Mouse (Mus musculus) kidney, adult 2 months (tissue): ENCODE measurements around the gene Mapk8ip1. TPM values are rescaled to one million over a fixed set of nuclear protein-coding genes. Genes with fewer than 3 reads are reported as not detected.
A peak's percentile ranks its signal among the peaks of the same experiment; 100 is the strongest.

Experiments
- DNase-seq: peaks from one replicate; pipeline ENCODE4 v3.0.0; 2021
- H3K27ac ChIP-seq: fragments of 200-500 bp; 2 replicates; pipeline ENCODE4 v1.5.1; 2012; ENCODE audit warnings: low read depth, low read length, control low read depth, inconsistent platforms; ENCODE audit not compliant: insufficient read depth
- H3K27me3 ChIP-seq: fragments of 200-500 bp; replicated peaks from 2 replicates; pipeline ENCODE4 v1.6.1; 2012; ENCODE audit warnings: mild to moderate bottlenecking, moderate library complexity, low read length, inconsistent platforms; ENCODE audit not compliant: control insufficient read depth, insufficient read depth
- H3K36me3 ChIP-seq: fragments of 200-500 bp; 2 replicates; pipeline ENCODE4 v1.6.1; 2012; ENCODE audit warnings: mild to moderate bottlenecking, moderate library complexity, low read length, inconsistent platforms; ENCODE audit not compliant: control insufficient read depth, insufficient read depth
- H3K4me1 ChIP-seq: fragments of 200-500 bp; 2 replicates; pipeline ENCODE4 v1.6.1; 2011; ENCODE audit warnings: low read length; ENCODE audit not compliant: control insufficient read depth, insufficient read depth
- H3K4me3 ChIP-seq: fragments of 200-500 bp; 2 replicates; pipeline ENCODE4 v1.5.1; 2011; ENCODE audit warnings: mild to moderate bottlenecking, low read depth, low read length, control low read depth; ENCODE audit not compliant: insufficient read depth
- CTCF ChIP-seq: fragments of 200-500 bp; conservative IDR thresholded peaks from 2 replicates; pipeline ENCODE4 v1.5.1; 2011; ENCODE audit warnings: low read depth, mild to moderate bottlenecking, control low read depth, low read length, moderate library complexity, mixed read lengths; ENCODE audit not compliant: insufficient read depth, insufficient read length
- POLR2A ChIP-seq: fragments of 200-500 bp; IDR thresholded peaks from one replicate; pipeline ENCODE4 v1.6.1; 2011; ENCODE audit warnings: low read depth, low read length, control low read depth
- WGBS: fragments of 180-500 bp; shearing (Covaris S2); methylation state at CpG from one replicate; pipeline ENCODE4 v1.1.7; 2018; 5-methylcytosine and 5-hydroxymethylcytosine counted together
- polyA plus RNA-seq: library from polyadenylated mRNA; depleted of rRNA; stranded (reverse); fragments of >200 nt; gene quantifications from 2 replicates; pipeline ENCODE4 v1.2.3, GENCODE M21; 2012

The Mapk8ip1 gene
- polyA plus RNA-seq, 1 experiment: 41.5 TPM

- TF ChIP-seq POLR2A (no peak), CTCF (no peak)
Observed at GRCm38 (mm10) chr2:92425366-92425765, 24.3 kb upstream of the Mapk8ip1 start.

DNA sequence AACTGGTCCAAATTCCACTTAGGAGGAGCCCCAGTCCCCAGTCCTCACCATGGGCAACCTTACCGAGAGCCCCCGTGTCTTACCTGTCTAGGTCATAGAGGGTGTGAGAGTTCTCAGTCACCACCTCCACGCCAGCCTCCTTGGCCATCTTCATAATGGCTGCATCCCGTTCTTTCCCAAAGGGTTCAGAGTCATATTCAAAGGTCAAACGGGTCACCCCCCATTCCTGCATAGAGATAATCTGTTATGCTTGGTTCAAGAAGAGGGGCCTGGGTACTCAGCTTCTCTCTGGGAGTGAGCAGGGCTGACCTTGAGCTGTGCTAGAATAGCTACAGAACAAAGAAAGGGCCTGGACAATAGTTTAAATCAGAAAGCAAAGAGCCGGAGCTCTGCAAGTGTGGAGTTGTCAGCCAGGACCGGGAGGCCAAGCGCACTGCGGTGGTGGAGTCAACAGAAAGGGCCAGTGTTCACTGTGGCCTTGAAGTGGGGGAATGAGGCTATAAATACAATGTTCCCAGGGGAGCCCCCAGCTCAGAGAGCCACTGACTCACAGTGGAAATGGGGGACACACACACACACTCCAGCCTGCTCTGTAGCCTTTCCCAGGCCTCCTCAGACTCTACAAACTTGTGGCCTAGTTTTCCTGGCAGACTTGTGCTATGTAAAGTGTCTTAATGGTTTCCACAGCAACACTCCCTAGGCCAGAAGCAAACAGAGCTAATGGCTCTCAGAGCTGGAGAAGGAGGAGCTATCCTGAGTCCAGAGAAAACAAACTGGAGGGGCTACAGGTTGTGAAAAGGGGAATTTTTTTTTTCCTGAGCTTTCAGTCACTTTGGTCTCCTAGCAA is 23.6 kb upstream of the Mapk8ip1 start:
- peak; percentile 65 for DNase-seq
- no peak overlapping the region for H3K4me3 ChIP-seq
- no peaks in the 10 kb centered on the region for H3K27me3 ChIP-seq
- H3K4me1 ChIP-seq: peaks cover 59% of the 10 kb centered on the region
- no peaks in the 10 kb centered on the region for H3K36me3 ChIP-seq
- WGBS: 69% methylated on average over 9 of the region's 9 CpGs
- TF ChIP-seq CTCF (no peak), POLR2A (no peak)
- peak overlapping the region; percentile 79 for H3K27ac ChIP-seq

More at GRCm38 (mm10) chr2:92425366-92425765, 24.3 kb upstream of the Mapk8ip1 start:
- H3K4me3 ChIP-seq: no peak overlapping the region
- H3K4me1 ChIP-seq: peaks cover 56% of the 10 kb centered on the region
- no peaks in the 10 kb centered on the region for H3K36me3 ChIP-seq
- DNase-seq: no peak
- no peaks in the 10 kb centered on the region for H3K27me3 ChIP-seq
- peak overlapping the region; percentile 79; the same call in 1 of the 2 replicates for H3K27ac ChIP-seq
- WGBS: 83% methylated on average over 4 of the region's 4 CpGs

- no peaks in the 10 kb centered on the region; the same call in 1 of the 2 replicates for H3K36me3 ChIP-seq
- peak overlapping the region; percentile 86 for H3K27ac ChIP-seq
- TF ChIP-seq POLR2A (no peak), CTCF (no peak)
- no peak overlapping the region for H3K4me3 ChIP-seq
- 29% methylated on average over 9 of the region's 9 CpGs for WGBS
- no peaks in the 10 kb centered on the region for H3K27me3 ChIP-seq
- DNase-seq: peak; percentile 99
- H3K4me1 ChIP-seq: peaks cover 59% of the 10 kb centered on the region
Observed at GRCm38 (mm10) chr2:92423702-92424461, 22.8 kb upstream of the Mapk8ip1 start.

GRCm38 (mm10) chr2:92423156-92423555 is 22.1 kb upstream of the Mapk8ip1 start:
- DNase-seq: no peak
- no peaks in the 10 kb centered on the region; the same call in 1 of the 2 replicates for H3K36me3 ChIP-seq
- WGBS: 84% methylated on average over 9 of the region's 9 CpGs
- peaks cover 57% of the 10 kb centered on the region for H3K4me1 ChIP-seq
- TF ChIP-seq POLR2A: no peak
- H3K4me3 ChIP-seq: no peak overlapping the region
- no peaks in the 10 kb centered on the region for H3K27me3 ChIP-seq
- peak overlapping the region; percentile 86 for H3K27ac ChIP-seq

- Histone ChIP-seq H3K4me3 (no peak overlapping the region), H3K4me1 (peaks cover 51% of the 10 kb centered on the region), H3K27me3 (no peaks in the 10 kb centered on the region), H3K36me3 (no peaks in the 10 kb centered on the region; the same call in none of the 2 replicates), H3K27ac (peak overlapping the region; percentile 86)
- peak; percentile 54 for TF ChIP-seq CTCF
- no peak for TF ChIP-seq POLR2A
- DNase-seq: peak; percentile 49
- 56% methylated on average over 10 of the region's 10 CpGs for WGBS
Observed at GRCm38 (mm10) chr2:92422388-92423135, 21.5 kb upstream of the Mapk8ip1 start.

DNA sequence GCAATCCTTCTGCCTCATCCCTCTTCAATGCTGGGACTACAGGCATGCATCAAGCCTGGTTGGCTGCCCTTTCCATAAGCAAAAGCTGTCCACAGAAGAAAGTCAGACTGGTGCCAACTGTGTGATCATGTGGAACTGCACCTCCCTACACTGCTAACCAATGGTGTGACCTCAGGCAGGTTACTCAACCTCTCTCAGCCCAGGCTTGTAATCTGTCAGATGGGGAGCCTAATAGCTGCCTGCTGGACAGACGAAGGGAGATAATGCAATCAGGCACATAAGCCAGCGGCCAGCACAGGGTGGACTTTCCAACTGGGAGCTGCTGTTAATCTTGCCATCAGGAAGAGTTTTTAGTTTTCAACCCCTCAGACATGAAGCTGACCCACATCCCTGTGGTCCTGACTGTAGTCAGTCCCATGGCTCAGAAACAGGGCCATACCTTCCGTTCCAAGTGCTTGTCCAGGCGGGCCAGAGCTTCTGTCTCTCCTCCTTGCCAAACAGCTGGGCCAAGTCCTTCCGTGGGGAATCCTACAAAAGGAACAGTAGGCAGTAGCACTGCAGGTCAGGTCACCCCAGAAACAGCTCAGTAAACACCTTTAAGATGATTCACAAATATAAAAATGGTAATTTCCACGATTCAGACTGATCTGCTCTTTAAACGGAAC is 20.8 kb upstream of the Mapk8ip1 start:
- H3K36me3 ChIP-seq: no peaks in the 10 kb centered on the region; the same call in none of the 2 replicates
- DNase-seq: peak; percentile 79
- H3K4me3 ChIP-seq: no peak overlapping the region
- peak overlapping the region; percentile 86 for H3K27ac ChIP-seq
- 53% methylated on average over 7 of the region's 7 CpGs for WGBS
- TF ChIP-seq CTCF: no peak
- TF ChIP-seq POLR2A: no peak
- no peaks in the 10 kb centered on the region for H3K27me3 ChIP-seq
- H3K4me1 ChIP-seq: peaks cover 46% of the 10 kb centered on the region
